Mouse (Mus musculus): ENCODE measurements around the gene Fli1. TPM values are rescaled to one million over a fixed set of nuclear protein-coding genes. Genes with fewer than 3 reads are reported as not detected.

The Fli1 gene
- polyA plus RNA-seq, 1 experiment from 2014 or later = 34.9 TPM

- no peaks in the 10 kb centered on the region for H3K4me1 ChIP-seq (replicated peaks; ENCODE audit: control insufficient read depth, insufficient read depth, low read length)
- no peaks in the 10 kb centered on the region for H3K36me3 ChIP-seq (ENCODE audit: control insufficient read depth, insufficient read depth, low read length)
- no peak overlapping the region for H3K27ac ChIP-seq (ENCODE audit: low read length)
- H3K4me3 ChIP-seq (ENCODE audit: low read length) = no peak overlapping the region
- ATAC-seq (ENCODE audit: low read depth) = no peak
- no peaks in the 10 kb centered on the region for H3K9me3 ChIP-seq (ENCODE audit: control insufficient read depth, low read length)
- H3K9ac ChIP-seq (ENCODE audit: low read length) = no peak overlapping the region
- no peaks in the 10 kb centered on the region for H3K27me3 ChIP-seq (ENCODE audit: control insufficient read depth, insufficient read depth, low read depth, low read length)
- H3K4me2 ChIP-seq (ENCODE audit: low read depth, low read length) = no peak overlapping the region
- WGBS = 66% methylated on average over 5 of the region's 5 CpGs
Observed at GRCm38 (mm10) chr9:32376863-32377590, 165.6 kb downstream of the Fli1 start.

- ATAC-seq (ENCODE audit: low read depth) = no peak
- Histone ChIP-seq H3K27ac (ENCODE audit: low read length) (no peak overlapping the region), H3K4me2 (ENCODE audit: low read depth, low read length) (no peak overlapping the region), H3K36me3 (ENCODE audit: control insufficient read depth, insufficient read depth, low read length) (no peaks in the 10 kb centered on the region), H3K4me1 (replicated peaks; ENCODE audit: control insufficient read depth, insufficient read depth, low read length) (no peaks in the 10 kb centered on the region), H3K27me3 (ENCODE audit: control insufficient read depth, insufficient read depth, low read depth, low read length) (no peaks in the 10 kb centered on the region), H3K4me3 (ENCODE audit: low read length) (no peak overlapping the region), H3K9me3 (ENCODE audit: control insufficient read depth, low read length) (no peaks in the 10 kb centered on the region), H3K9ac (ENCODE audit: low read length) (no peak overlapping the region)
- 59% methylated on average over 7 of the region's 7 CpGs for WGBS
Observed at GRCm38 (mm10) chr9:32376031-32376430, 166.6 kb downstream of the Fli1 start.

- 90% methylated on average over 6 of the region's 6 CpGs for WGBS
- no peak for ATAC-seq (ENCODE audit: low read depth)
- Histone ChIP-seq H3K9ac (ENCODE audit: low read length) (no peak overlapping the region), H3K36me3 (ENCODE audit: control insufficient read depth, insufficient read depth, low read length) (no peaks in the 10 kb centered on the region), H3K4me1 (replicated peaks; ENCODE audit: control insufficient read depth, insufficient read depth, low read length) (no peaks in the 10 kb centered on the region), H3K4me2 (ENCODE audit: low read depth, low read length) (no peak overlapping the region), H3K27ac (ENCODE audit: low read length) (no peak overlapping the region), H3K9me3 (ENCODE audit: control insufficient read depth, low read length) (no peaks in the 10 kb centered on the region), H3K27me3 (ENCODE audit: control insufficient read depth, insufficient read depth, low read depth, low read length) (no peaks in the 10 kb centered on the region), H3K4me3 (ENCODE audit: low read length) (no peak overlapping the region)
Observed at GRCm38 (mm10) chr9:32373656-32374055, 169.0 kb downstream of the Fli1 start.

Other genes with a start within 250 kb of the Fli1 start
- gene Kcnj5, start 198.5 kb downstream of the Fli1 start, polyA plus RNA-seq (2015; fragmentation: Nextera tagmentation; extraction: Ambion mirVana) = 1.9 and 2.7 TPM in 2 replicates
- gene Kcnj1, start 170.4 kb downstream of the Fli1 start, polyA plus RNA-seq (2015; fragmentation: Nextera tagmentation; extraction: Ambion mirVana) = not detected in 2 replicates
- gene Ets1, start 93.4 kb upstream of the Fli1 start, polyA plus RNA-seq (2015; fragmentation: Nextera tagmentation; extraction: Ambion mirVana) = 108 and 115 TPM in 2 replicates

Data from lung, embryonic 16.5 days (tissue).